Mouse (Mus musculus) heart, postnatal 10 days (tissue): Measurements from ENCODE around the gene Dock10. TPM values are rescaled to one million over a fixed set of nuclear protein-coding genes. Genes with fewer than 3 reads are reported as not detected.

Source experiments
- DNase-seq, 2 experiments: peaks; one replicate each; pipeline ENCODE4 v3.0.0; 2021
- intact Hi-C: fragments of 180-260 bp; cut with DNase I; formaldehyde crosslinking; loops from one replicate; pipeline ENCODE4 v1.15.1; 2025
- total RNA-seq, 2 experiments: library from RNA; stranded (reverse); gene quantifications; 2 replicates each; pipeline ENCODE4 v1.2.3; 2021

Dock10 gene
- total RNA-seq, 2 experiments from 2014 or later, result 7.5 to 8.4 TPM

DNA sequence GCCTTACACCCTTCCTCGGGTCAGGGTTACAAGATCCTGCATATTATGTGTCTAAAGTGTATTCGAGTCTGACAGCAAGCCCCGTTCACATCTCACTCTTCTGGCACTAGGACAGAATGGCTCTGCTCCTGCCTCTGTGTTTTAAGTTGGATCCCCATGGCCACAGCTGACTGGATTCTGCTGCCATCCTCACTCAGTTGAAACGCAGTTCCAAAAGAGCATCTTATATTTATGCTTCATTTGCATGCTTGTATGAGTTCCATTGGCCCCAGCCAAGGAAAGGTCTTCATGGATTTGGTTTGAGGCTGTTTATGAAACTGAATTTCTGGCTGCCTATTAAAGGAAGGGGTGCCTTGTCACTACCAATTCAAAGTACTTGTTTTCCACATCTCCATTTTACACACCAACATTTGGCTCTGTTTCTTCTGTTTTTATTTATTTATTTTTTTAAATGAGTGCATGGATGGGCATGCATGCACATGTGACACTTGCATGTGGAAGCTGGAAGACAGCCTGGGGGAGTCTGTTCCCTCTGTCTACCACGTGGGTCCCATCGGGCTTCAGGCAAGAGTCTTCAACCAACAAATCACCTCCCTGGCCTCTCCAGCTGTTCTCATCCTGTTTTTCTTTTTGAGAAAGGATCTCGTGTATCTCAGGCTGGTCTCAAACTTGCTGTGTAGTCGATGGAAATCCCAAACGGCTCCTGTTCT is 255.7 kb downstream of the Dock10 start:
- intact Hi-C loops, result no loop called here
- no peak for DNase-seq

DNA sequence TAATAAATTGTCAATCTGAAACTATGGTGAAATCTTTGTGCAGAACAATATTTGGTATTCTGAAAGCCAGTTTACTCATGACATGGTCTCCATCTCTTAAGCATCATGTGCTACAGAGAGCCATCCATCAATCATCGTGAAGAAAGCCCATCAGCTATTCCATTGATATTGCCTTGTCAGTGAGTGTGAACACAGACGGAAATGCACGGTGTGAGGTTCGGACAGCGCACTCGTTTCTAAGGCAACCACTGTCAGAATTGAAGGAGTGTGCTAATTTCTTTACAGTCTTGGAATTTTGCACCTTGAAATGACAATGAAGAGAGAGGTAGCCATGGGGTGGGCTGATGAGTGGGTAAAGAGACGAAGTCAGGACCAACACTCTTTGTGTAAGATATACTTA is 259.1 kb downstream of the Dock10 start:
- intact Hi-C loops, result no loop called here
- DNase-seq, result no peak

DNA sequence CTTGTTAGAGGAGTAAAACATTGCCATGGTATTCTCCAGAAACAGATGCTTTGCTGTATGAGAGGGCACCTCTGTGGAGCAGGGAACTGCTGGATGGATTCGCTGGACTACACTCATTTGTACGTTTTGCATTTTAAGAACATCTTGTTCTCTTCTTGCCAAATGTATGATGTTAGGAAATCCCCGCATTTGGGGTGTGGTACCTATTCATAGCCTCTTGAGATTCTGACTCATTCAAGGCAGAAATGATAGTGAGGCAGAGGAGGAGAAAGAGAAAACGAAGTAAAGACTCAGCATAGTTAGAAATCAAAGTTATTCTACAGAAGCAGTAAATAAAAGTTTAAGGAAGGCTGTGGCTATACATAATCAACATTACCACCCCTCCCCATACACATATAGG is 262.0 kb downstream of the Dock10 start:
- DNase-seq, result no peak
- intact Hi-C loops, result no loop called here

DNA sequence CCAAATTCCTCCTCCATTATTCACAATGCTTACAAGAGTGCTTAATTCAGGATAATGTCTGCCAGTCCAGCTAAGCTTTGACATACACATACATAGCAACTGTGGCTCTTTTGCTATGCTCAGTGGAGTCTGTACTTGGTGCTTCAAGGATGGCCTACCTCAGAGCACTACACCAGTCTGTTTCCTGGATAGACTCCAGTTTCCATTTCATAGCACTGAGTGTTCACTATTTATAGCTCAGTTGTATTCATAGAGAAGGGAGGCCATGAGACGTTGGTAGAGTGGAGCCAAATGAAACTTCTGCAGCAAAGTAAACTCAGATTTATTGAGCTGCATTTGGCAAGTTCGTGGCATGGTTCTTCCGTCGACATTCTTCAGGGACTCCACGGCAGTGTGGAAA is 274.9 kb downstream of the Dock10 start:
- intact Hi-C loops, result no loop called here
- peak; percentile 17 to 18 for DNase-seq

DNA sequence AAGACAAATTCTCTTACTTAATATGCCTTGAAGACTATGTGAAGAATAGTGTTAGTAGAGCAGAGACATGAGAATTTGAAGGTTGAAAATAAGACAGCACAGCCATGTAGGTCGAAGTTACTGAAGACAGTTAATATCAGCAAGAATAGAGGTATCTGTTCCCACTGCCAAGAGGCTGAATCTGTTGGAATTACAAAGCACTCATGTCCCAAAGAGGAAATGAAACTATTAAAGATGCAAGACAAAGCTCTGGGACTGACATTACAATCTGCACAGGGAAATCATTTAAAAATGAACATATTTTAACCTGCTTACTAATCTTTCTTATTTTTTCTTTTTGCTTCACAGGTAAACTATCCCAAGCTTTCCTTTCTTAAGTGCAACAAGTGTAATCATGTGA is 283.4 kb downstream of the Dock10 start:
- intact Hi-C loops, result no loop called here
- no peak for DNase-seq

DNA sequence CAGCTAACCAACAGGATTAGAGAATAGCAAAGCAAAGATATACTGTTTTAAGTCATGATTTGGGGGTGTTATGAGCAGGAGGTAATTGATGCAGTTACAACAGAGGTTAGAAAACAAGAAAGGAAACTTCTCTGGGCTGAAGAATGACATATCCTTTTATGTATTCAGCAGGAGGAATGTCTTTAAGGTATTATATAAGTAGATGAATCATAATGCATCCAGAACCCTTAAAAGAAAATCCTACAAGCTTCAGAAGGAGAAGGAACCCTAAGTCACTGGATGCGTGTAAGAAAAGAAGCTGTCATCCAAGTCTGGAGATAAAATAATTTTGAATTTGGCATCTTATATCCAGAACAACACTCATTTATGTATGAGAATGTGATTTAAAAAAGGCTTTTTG is 285.9 kb downstream of the Dock10 start:
- no peak for DNase-seq
- intact Hi-C loops, result no loop called here

DNA sequence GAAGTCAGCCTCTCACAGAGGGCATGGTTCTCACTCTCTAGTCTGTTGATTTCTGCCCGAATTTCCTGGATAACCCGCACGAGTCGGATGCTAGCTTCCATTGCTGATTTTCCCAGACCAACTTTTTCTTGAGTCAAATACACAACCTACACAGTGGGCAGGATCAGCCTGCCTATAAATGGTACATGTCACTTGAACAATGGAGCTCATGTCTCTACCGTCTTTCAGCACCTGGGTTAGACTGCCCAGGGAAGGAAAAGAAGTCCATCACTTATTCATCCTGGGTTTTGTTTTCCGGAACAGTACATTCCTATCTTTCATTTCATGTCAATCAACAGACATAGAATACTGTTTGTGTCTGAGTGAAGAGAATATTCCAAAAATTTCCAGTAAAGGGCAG is 297.0 kb downstream of the Dock10 start, which contains the start of gene Gm45261:
TSS of gene Gm45261 (minus strand) at position 101 of the 400 bp plus-strand sequence.
- intact Hi-C loops, result no loop called here
- no peak for DNase-seq

DNA sequence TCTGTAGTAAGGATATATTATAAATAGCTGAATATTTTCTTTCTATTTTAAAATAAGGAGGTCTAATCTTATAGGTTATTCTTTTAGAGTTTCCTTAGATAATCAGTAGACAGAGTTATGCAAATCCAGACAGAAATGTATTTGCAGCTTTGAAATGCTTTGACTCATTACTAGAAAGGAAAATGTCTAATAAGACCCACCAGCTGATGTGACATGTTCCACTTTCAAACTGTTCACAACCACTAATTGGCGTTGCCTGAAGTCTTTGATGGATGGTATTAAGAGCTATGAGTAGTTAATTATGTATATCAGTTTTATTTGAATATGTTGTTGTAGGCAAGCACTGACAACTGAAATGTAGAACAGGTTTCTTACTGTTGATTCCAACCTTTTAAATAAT is 298.4 kb downstream of the Dock10 start:
- DNase-seq, result no peak
- intact Hi-C loops, result no loop called here

DNA sequence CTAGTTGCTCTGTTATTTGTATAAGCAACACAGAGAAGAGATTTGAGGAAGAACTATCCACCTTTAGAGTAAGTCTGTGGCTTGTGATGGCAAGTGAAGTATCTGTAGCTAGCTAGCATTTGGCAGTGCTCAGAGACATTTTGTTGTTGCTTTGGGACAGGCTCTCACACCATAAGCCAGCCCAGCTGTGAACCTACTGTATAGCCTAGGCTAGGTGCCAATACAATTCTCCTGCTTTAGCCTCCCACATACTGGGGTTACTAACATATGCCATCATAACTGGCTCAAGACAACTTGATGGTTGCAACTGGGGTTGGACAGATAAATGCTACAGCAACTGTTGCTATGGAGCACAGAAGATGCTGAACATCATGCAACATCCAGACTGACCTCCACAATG is 298.9 kb downstream of the Dock10 start:
- intact Hi-C loops, result no loop called here

DNA sequence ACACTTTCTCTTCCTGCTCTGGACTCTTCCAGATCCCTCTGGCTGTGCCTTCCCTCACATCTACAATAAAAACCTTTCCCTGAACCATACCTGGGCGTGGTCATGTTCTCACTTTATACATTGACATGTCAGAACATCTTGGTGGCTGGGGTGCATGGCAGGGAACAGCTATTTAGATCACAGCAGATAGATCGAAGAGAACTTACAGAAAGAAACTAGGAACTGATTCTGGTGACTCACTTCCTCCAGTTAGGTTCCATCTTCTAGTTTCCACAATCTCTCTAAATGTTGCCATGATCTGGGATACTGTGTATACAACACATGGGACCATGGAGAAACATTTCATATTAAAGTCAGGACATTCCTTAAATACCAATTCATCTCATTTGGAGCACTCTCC is 304.4 kb downstream of the Dock10 start:
- intact Hi-C loops, result no loop called here
- DNase-seq, result no peak

More for the DNA sequence above, 298.9 kb downstream of the Dock10 start:
- DNase-seq, result no peak

DNA sequence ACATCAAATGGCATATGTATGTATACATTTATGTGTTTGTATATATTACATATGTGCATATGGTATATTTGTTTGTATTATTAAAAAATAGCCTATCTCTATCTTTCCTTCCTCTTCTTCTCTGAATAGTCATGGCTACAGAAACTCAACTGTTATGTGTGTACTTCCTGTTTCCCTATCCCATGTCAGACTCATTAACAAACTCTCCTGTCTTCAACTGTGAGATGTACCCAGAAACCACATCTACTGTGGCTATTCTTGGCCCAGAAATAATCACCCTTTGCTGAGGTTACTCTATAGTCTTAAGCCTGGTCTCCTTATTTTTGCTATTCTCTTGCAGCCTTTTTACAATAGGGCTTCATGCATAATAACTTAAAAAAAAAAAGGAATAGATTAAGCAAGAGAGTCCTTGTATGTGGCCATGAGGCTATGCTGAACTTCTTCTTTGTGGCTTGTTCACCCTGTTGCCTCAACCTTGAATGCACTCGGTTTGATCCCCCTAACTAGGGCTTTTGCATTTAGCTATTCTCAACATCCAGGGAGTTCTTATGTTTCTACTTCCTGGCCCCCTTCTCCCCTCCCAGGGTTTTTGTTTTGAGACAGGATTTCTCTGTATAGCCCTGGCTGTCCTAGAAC is 306.3 kb downstream of the Dock10 start:
- DNase-seq, result no peak

More for the DNA sequence above, 306.3 kb downstream of the Dock10 start:
- intact Hi-C loops, result no loop called here
